Mouse (Mus musculus) lung, embryonic 16.5 days (tissue): ENCODE results near the gene Sertad2. TPM values are rescaled to one million over a fixed set of nuclear protein-coding genes. Genes with fewer than 3 reads are reported as not detected.
A peak's percentile ranks its signal among the peaks of the same experiment; 100 is the strongest.

Experiments used
- ATAC-seq: fragments of 200-750 bp; cut with Nextera tagmentation; 2 replicates; pipeline ENCODE4 v1.8.0; 2017; ENCODE audit warnings: low read depth, mild to moderate bottlenecking, moderate library complexity
- H3K27ac ChIP-seq: fragments of 300-500 bp; sonication (generic); 2 replicates; pipeline ENCODE4 v1.5.1; 2014; ENCODE audit warnings: mild to moderate bottlenecking, control low read depth, low read length
- H3K27me3 ChIP-seq: fragments of 300-500 bp; sonication (generic); 2 replicates; pipeline ENCODE4 v1.6.1; 2014; ENCODE audit warnings: low read depth, low read length, mixed read lengths; ENCODE audit not compliant: control insufficient read depth, insufficient read depth
- H3K36me3 ChIP-seq: fragments of 300-500 bp; sonication (generic); 2 replicates; pipeline ENCODE4 v1.6.1; 2014; ENCODE audit warnings: low read length; ENCODE audit not compliant: control insufficient read depth, insufficient read depth
- H3K4me1 ChIP-seq: fragments of 300-500 bp; sonication (generic); replicated peaks from 2 replicates; pipeline ENCODE4 v1.6.1; 2014; ENCODE audit warnings: low read length, mixed read lengths; ENCODE audit not compliant: control insufficient read depth, insufficient read depth
- H3K4me2 ChIP-seq: fragments of 300-500 bp; sonication (generic); 2 replicates; pipeline ENCODE4 v1.6.1; 2014; ENCODE audit warnings: low read depth, low read length, control low read depth
- H3K4me3 ChIP-seq: fragments of 300-500 bp; sonication (generic); 2 replicates; pipeline ENCODE4 v1.5.1; 2014; ENCODE audit warnings: mild to moderate bottlenecking, low read length, control low read depth
- H3K9ac ChIP-seq: fragments of 300-500 bp; sonication (generic); 2 replicates; pipeline ENCODE4 v1.6.1; 2014; ENCODE audit warnings: low read length, control low read depth
- H3K9me3 ChIP-seq: fragments of 300-500 bp; sonication (generic); 2 replicates; pipeline ENCODE4 v1.6.1; 2016; ENCODE audit warnings: low read length; ENCODE audit not compliant: control insufficient read depth
- WGBS: fragments of 180-500 bp; shearing (Covaris S2); extraction: QIAGEN DNeasy Blood & Tissue Kit; methylation state at CpG from one replicate; pipeline ENCODE4 v1.1.7; 2014; 5-methylcytosine and 5-hydroxymethylcytosine counted together
- polyA plus RNA-seq: library from polyadenylated mRNA; unstranded; fragments of >200 nt; fragmentation: Nextera tagmentation; extraction: Ambion mirVana; gene quantifications from 2 replicates; pipeline ENCODE4 v1.2.1, GENCODE M21; 2015

Sertad2 gene
- polyA plus RNA-seq, 1 experiment from 2014 or later, result 45.0 TPM

DNA sequence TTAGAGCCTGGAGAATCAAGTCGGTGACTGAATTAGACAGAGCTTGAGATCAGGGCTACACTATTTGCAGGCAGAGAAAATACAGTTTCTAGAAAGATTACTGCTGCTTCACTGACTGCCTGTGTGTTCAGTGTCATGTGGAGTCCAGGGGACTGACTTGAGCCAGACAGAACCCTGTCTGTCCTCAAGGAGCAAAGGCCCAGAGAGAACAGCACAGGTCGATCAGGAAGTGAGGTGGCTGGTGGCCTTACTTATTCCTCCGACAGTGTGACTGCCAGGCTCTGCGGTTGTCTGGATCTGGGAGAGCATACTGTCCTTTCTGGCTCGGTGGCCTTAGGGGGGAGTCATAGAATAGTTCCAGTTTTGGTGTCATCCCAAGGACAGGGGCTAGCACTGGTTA lies 137.7 kb downstream of the Sertad2 start:
- Histone ChIP-seq H3K4me1 (no peaks in the 10 kb centered on the region), H3K27me3 (no peaks in the 10 kb centered on the region), H3K9me3 (no peaks in the 10 kb centered on the region), H3K4me2 (no peak overlapping the region), H3K27ac (no peak overlapping the region), H3K36me3 (no peaks in the 10 kb centered on the region), H3K9ac (no peak overlapping the region), H3K4me3 (no peak overlapping the region)
- ATAC-seq, result no peak
- WGBS, result 88% methylated on average over 5 of the region's 5 CpGs

GRCm38 (mm10) chr11:20681679-20682078 lies 138.6 kb downstream of the Sertad2 start:
- Histone ChIP-seq H3K27ac (no peak overlapping the region), H3K4me1 (no peaks in the 10 kb centered on the region), H3K4me3 (no peak overlapping the region), H3K9me3 (no peaks in the 10 kb centered on the region), H3K36me3 (no peaks in the 10 kb centered on the region), H3K4me2 (no peak overlapping the region), H3K9ac (no peak overlapping the region), H3K27me3 (no peaks in the 10 kb centered on the region)
- ATAC-seq, result no peak
- WGBS, result 88% methylated on average over 5 of the region's 5 CpGs

DNA sequence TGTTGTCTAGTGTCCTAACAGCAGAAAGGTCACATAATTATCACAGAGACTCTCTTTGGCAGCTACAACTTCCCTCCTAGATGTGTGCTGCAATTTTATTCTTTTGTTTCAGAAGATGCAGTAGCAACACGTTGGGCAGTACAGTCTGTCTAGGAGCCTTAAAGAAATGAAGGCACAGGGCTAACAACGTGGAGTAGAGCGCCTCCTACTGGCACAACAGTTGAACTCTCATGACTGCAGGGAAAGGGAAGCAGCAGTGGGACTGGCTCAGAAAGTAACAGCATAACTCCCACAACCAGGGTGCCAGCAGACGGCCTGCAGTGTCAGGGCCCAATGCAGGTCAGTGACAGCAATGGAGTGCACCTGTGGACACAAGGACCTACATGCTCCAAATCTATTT lies 147.9 kb downstream of the Sertad2 start:
- peak; percentile 79 for ATAC-seq

More for the DNA sequence above, 147.9 kb downstream of the Sertad2 start:
- Histone ChIP-seq H3K9me3 (no peaks in the 10 kb centered on the region), H3K4me2 (no peak overlapping the region), H3K4me1 (no peaks in the 10 kb centered on the region), H3K27me3 (no peaks in the 10 kb centered on the region), H3K36me3 (peaks cover 2% of the 10 kb centered on the region), H3K4me3 (no peak overlapping the region), H3K27ac (no peak overlapping the region), H3K9ac (no peak overlapping the region)
- 10% methylated on average over 4 of the region's 4 CpGs for WGBS

Other genes starting within 250 kb of the Sertad2 start
- 17.9 and 18.2 TPM in 2 replicates for gene Slc1a4, start 210.5 kb upstream of the Sertad2 start, polyA plus RNA-seq
- 19.9 and 22.1 TPM in 2 replicates for gene Aftph, start 198.3 kb downstream of the Sertad2 start, polyA plus RNA-seq